Mouse (Mus musculus) kidney, embryonic 15.5 days (tissue): ENCODE measurements around the gene Ccdc61. TPM values are rescaled to one million over a fixed set of nuclear protein-coding genes. Genes with fewer than 3 reads are reported as not detected.
"Not testable (repeated sequence)": the region's sequence is repeated elsewhere in the genome, so short reads cannot be mapped to it uniquely, and the experiment has no call there.

ENCODE experiments used
- ATAC-seq: fragments of 200-750 bp; cut with Nextera tagmentation; replicated peaks from 2 replicates; pipeline ENCODE4 v1.8.0; 2017; ENCODE audit warnings: moderate TSS enrichment; ENCODE audit not compliant: low FRiP score
- H3K27ac ChIP-seq: fragments of 300-500 bp; sonication (generic); 2 replicates; pipeline ENCODE4 v1.5.1; 2015; ENCODE audit warnings: mild to moderate bottlenecking, inconsistent platforms
- H3K27me3 ChIP-seq: fragments of 300-500 bp; sonication (generic); 2 replicates; pipeline ENCODE4 v1.6.1; 2015; ENCODE audit warnings: inconsistent platforms
- H3K36me3 ChIP-seq: fragments of 300-500 bp; sonication (generic); 2 replicates; pipeline ENCODE4 v1.6.1; 2015; ENCODE audit warnings: inconsistent platforms
- H3K4me1 ChIP-seq: fragments of 300-500 bp; sonication (generic); 2 replicates; pipeline ENCODE4 v1.6.1; 2015; ENCODE audit warnings: inconsistent platforms
- H3K4me2 ChIP-seq: fragments of 300-500 bp; sonication (generic); 2 replicates; pipeline ENCODE4 v1.6.1; 2015; ENCODE audit warnings: moderate library complexity, mild to moderate bottlenecking, inconsistent platforms
- H3K4me3 ChIP-seq: fragments of 300-500 bp; sonication (generic); replicated peaks from 2 replicates; pipeline ENCODE4 v1.5.1; 2015; ENCODE audit warnings: mild to moderate bottlenecking, inconsistent platforms
- H3K9ac ChIP-seq: fragments of 300-500 bp; sonication (generic); 2 replicates; pipeline ENCODE4 v1.6.1; 2015; ENCODE audit warnings: mild to moderate bottlenecking, inconsistent platforms
- H3K9me3 ChIP-seq: fragments of 300-500 bp; sonication (generic); replicated peaks from 2 replicates; pipeline ENCODE4 v1.6.1; 2016; ENCODE audit warnings: inconsistent platforms
- WGBS: fragments of 180-500 bp; shearing (Covaris S2); methylation state at CpG from one replicate; pipeline ENCODE4 v1.1.7; 2015; ENCODE audit warnings: mixed read lengths; 5-methylcytosine and 5-hydroxymethylcytosine counted together
- polyA plus RNA-seq: library from polyadenylated mRNA; unstranded; fragments of >200 nt; fragmentation: Nextera tagmentation; extraction: Ambion mirVana; gene quantifications from 2 replicates; pipeline ENCODE4 v1.2.1, GENCODE M21; 2015

Gene Ccdc61
- polyA plus RNA-seq, 1 experiment from 2014 or later = 28.9 TPM

- Histone ChIP-seq H3K27me3 (no peaks in the 10 kb centered on the region; the same call in 1 of the 2 replicates), H3K4me1 (peaks cover 8% of the 10 kb centered on the region), H3K9me3 (no peaks in the 10 kb centered on the region), H3K36me3 (no peaks in the 10 kb centered on the region), H3K9ac (no peak overlapping the region), H3K27ac (no peak overlapping the region), H3K4me2 (no peak overlapping the region), H3K4me3 (no peak overlapping the region)
- 80% methylated on average over 5 of the region's 5 CpGs for WGBS
- no peak for ATAC-seq
Measured at GRCm38 (mm10) chr7:18875372-18875771, 34.8 kb downstream of the Ccdc61 start.

GRCm38 (mm10) chr7:18873253-18873652 lies 37.0 kb downstream of the Ccdc61 start:
- Histone ChIP-seq H3K27ac (no peak overlapping the region), H3K4me2 (peak overlapping the region; percentile 75), H3K4me1 (peaks cover 8% of the 10 kb centered on the region), H3K4me3 (peak overlapping the region; percentile 43), H3K9ac (no peak overlapping the region; the same call in 1 of the 2 replicates), H3K9me3 (0 out of 2 replicates have a peak, but pooled peaks cover 2% of the 10 kb centered on the region), H3K36me3 (no peaks in the 10 kb centered on the region), H3K27me3 (no peaks in the 10 kb centered on the region; the same call in 1 of the 2 replicates)
- peak; percentile 84 for ATAC-seq
- under 1% methylated on average over 10 of the region's 10 CpGs for WGBS

- Histone ChIP-seq H3K27ac (no peak overlapping the region), H3K4me1 (peaks cover 8% of the 10 kb centered on the region), H3K36me3 (no peaks in the 10 kb centered on the region), H3K4me2 (peak overlapping the region; percentile 75), H3K9ac (0 out of 2 replicates have a peak overlapping the region, but pooled peaks have one; percentile 23), H3K27me3 (no peaks in the 10 kb centered on the region; the same call in 1 of the 2 replicates), H3K4me3 (peak overlapping the region; percentile 43), H3K9me3 (peaks cover 2% of the 10 kb centered on the region; the same call in 1 of the 2 replicates)
- WGBS = 3% methylated on average over 7 of the region's 7 CpGs
- ATAC-seq = peak; percentile 57; the same call in 1 of the 2 replicates
Measured at GRCm38 (mm10) chr7:18872816-18873215, 37.4 kb downstream of the Ccdc61 start.

GRCm38 (mm10) chr7:18872014-18872802 lies 38.0 kb downstream of the Ccdc61 start:
- Histone ChIP-seq H3K4me2 (peak overlapping the region; percentile 75), H3K9ac (0 out of 2 replicates have a peak overlapping the region, but pooled peaks have one; percentile 23), H3K27me3 (no peaks in the 10 kb centered on the region; the same call in 1 of the 2 replicates), H3K36me3 (no peaks in the 10 kb centered on the region), H3K9me3 (peaks cover 2% of the 10 kb centered on the region; the same call in 1 of the 2 replicates), H3K27ac (no peak overlapping the region), H3K4me3 (peak overlapping the region; percentile 43), H3K4me1 (peaks cover 8% of the 10 kb centered on the region)
- 24% methylated on average over 13 of the region's 14 CpGs for WGBS
- peak; percentile 47; the same call in 1 of the 2 replicates for ATAC-seq

- 86% methylated on average over 1 of the region's 8 CpGs for WGBS
- not testable (repeated sequence) for H3K9me3 ChIP-seq
Measured at GRCm38 (mm10) chr7:18871031-18871430, 39.2 kb downstream of the Ccdc61 start, which contains the start of gene Pglyrp1. Pglyrp1 (plus strand) TSS chr7:18871331.

GRCm38 (mm10) chr7:18868491-18868890 lies 41.7 kb downstream of the Ccdc61 start:
- no peak for ATAC-seq

More at GRCm38 (mm10) chr7:18871031-18871430, 39.2 kb downstream of the Ccdc61 start, which contains the start of gene Pglyrp1:
- H3K36me3 ChIP-seq, ATAC-seq, H3K27me3 ChIP-seq, H3K9ac ChIP-seq, H3K4me3 ChIP-seq, H3K4me1 ChIP-seq, H3K27ac ChIP-seq: not testable (repeated sequence)
- peak within 1 kb of the TSS; percentile 75 for H3K4me2 ChIP-seq

GRCm38 (mm10) chr7:18862801-18863200 lies 47.4 kb downstream of the Ccdc61 start:
- no peaks in the 10 kb centered on the region for H3K4me1 ChIP-seq
- H3K4me2 ChIP-seq = no peak overlapping the region
- no peaks in the 10 kb centered on the region; the same call in 1 of the 2 replicates for H3K9me3 ChIP-seq
- H3K4me3 ChIP-seq = no peak overlapping the region
- WGBS = 89% methylated on average over 6 of the region's 6 CpGs
- no peak for ATAC-seq
- H3K27ac ChIP-seq = no peak overlapping the region
- H3K9ac ChIP-seq = no peak overlapping the region
- no peaks in the 10 kb centered on the region for H3K27me3 ChIP-seq
- H3K36me3 ChIP-seq = no peaks in the 10 kb centered on the region

More at GRCm38 (mm10) chr7:18868491-18868890, 41.7 kb downstream of the Ccdc61 start:
- H3K27me3 ChIP-seq = no peaks in the 10 kb centered on the region; the same call in 1 of the 2 replicates
- no peak overlapping the region for H3K4me2 ChIP-seq
- H3K9ac ChIP-seq = no peak overlapping the region
- H3K4me3 ChIP-seq = no peak overlapping the region
- peaks cover 8% of the 10 kb centered on the region for H3K4me1 ChIP-seq
- no peaks in the 10 kb centered on the region for H3K36me3 ChIP-seq
- 81% methylated on average over 2 of the region's 2 CpGs for WGBS
- no peak overlapping the region for H3K27ac ChIP-seq
- peaks cover 2% of the 10 kb centered on the region; the same call in 1 of the 2 replicates for H3K9me3 ChIP-seq

GRCm38 (mm10) chr7:18858310-18858916 lies 51.8 kb downstream of the Ccdc61 start:
- Histone ChIP-seq H3K36me3 (no peaks in the 10 kb centered on the region), H3K4me1 (no peaks in the 10 kb centered on the region), H3K27ac (peak overlapping the region; percentile 54), H3K27me3 (no peaks in the 10 kb centered on the region), H3K9me3 (no peaks in the 10 kb centered on the region), H3K9ac (no peak overlapping the region), H3K4me2 (no peak overlapping the region), H3K4me3 (no peak overlapping the region)
- ATAC-seq = no peak
- WGBS = 75% methylated on average over 5 of the region's 5 CpGs

- ATAC-seq = no peak
- H3K36me3 ChIP-seq = no peaks in the 10 kb centered on the region
- H3K4me2 ChIP-seq = no peak overlapping the region
- no peak overlapping the region for H3K4me3 ChIP-seq
- no peak overlapping the region for H3K9ac ChIP-seq
- H3K27ac ChIP-seq = no peak overlapping the region
- WGBS = 94% methylated on average over 1 of the region's 1 CpGs
- no peaks in the 10 kb centered on the region for H3K4me1 ChIP-seq
- no peaks in the 10 kb centered on the region for H3K27me3 ChIP-seq
- no peaks in the 10 kb centered on the region for H3K9me3 ChIP-seq
Measured at GRCm38 (mm10) chr7:18848395-18848794, 61.8 kb downstream of the Ccdc61 start.

- 24% methylated on average over 5 of the region's 5 CpGs for WGBS
- H3K36me3 ChIP-seq = no peaks in the 10 kb centered on the region
Measured at GRCm38 (mm10) chr7:18844811-18845210, 65.4 kb downstream of the Ccdc61 start.

GRCm38 (mm10) chr7:18841174-18841567 lies 69.0 kb downstream of the Ccdc61 start:
- Histone ChIP-seq H3K9me3 (no peaks in the 10 kb centered on the region), H3K27ac (peak overlapping the region; percentile 70; the same call in 1 of the 2 replicates), H3K4me2 (peak overlapping the region; percentile 58), H3K4me3 (peak overlapping the region; percentile 28), H3K4me1 (0 out of 2 replicates have a peak, but pooled peaks cover 3% of the 10 kb centered on the region), H3K36me3 (no peaks in the 10 kb centered on the region), H3K27me3 (no peaks in the 10 kb centered on the region), H3K9ac (no peak overlapping the region)
- no peak; the same call in 1 of the 2 replicates for ATAC-seq
- 88% methylated on average over 1 of the region's 1 CpGs for WGBS

More at GRCm38 (mm10) chr7:18844811-18845210, 65.4 kb downstream of the Ccdc61 start:
- Histone ChIP-seq H3K9me3 (no peaks in the 10 kb centered on the region), H3K4me3 (no peak overlapping the region), H3K9ac (no peak overlapping the region), H3K27me3 (no peaks in the 10 kb centered on the region), H3K4me2 (no peak overlapping the region), H3K27ac (no peak overlapping the region), H3K4me1 (0 out of 2 replicates have a peak, but pooled peaks cover 3% of the 10 kb centered on the region)
- no peak for ATAC-seq
